Mouse (Mus musculus): ENCODE measurements around the gene Pex1.
A peak's percentile ranks its signal among the peaks of the same experiment; 100 is the strongest.
"Not testable (repeated sequence)": the region's sequence is repeated elsewhere in the genome, so short reads cannot be mapped to it uniquely, and the experiment has no call there.

Gene Pex1

DNA sequence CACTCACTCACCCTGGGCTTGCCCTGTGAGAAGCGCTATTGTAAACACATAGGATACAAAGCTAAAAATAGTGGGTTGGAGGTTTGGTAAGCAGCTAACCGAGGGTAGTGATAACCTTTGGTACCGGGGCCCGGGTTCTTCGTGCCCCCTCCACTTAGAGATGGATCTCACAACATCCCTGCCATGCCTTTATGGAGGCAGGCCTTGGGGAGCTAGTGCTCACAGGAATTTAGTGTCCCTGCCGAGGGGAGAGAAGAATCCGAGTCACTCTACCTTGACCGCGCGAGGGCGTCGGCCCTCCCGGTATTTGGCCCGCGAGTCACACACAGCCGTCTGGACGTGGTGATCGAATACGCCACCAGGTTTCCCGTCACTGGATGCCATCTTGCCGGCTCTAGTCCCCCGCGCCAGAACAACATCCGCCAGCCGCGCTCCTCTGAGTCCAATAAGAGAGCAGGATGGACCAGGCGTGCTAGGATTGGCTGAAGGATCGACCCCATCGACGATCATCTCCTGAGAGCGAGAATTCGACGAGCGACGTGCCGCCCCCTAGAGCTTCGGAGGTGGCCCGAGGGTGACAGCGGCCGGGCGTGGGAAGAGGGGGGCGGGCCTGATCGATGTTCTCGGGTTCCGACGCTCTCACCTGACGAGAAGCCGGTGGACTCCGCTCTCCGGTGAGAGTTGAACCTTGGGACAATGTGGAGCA, at the start of gene Pex1:
Gene Pex1 (plus strand): TSS at position 374 of the 706 bp plus-strand sequence.
- peak; percentile 91 to 95 for DNase-seq

DNA sequence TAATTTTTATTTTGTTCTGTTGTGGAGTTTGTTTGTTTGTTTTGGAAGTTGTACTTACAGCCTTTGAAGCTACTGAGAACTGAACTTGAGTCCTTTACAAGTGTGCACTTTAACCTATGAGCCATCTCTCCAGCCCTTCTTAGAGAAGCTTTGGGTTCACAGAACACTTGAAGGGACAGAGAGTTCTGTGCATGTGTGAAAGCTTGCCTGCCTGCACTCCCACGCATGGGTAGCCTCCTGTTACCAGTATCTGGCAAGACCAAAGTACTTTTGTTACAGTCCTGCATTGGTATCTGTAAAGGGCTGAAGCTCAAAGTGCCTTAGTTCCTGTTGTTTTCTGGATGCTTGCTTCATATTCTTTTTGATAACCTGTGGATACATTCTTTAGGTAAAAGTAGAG, 49.6 kb upstream of the Pex1 start:
- DNase-seq: no peak

DNA sequence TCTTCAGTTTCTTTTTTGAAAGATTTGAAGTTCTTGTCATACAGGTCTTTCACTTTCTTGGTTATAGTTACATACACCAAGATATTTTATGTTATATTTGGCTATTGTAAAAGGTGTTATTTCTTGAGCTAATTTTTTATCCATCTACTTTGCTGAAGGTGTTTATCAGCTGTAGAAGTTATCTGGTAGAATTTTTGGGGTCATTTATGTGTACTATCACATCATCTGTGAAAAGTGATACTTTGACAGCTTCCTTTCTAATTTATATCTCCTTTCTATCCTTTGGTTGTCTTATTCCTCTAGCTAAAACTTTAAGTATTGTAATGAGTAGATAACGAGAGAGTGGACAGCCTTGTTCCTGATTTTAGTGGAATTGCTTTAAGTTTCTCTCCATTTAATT, 44.4 kb upstream of the Pex1 start:
- DNase-seq: no peak

DNA sequence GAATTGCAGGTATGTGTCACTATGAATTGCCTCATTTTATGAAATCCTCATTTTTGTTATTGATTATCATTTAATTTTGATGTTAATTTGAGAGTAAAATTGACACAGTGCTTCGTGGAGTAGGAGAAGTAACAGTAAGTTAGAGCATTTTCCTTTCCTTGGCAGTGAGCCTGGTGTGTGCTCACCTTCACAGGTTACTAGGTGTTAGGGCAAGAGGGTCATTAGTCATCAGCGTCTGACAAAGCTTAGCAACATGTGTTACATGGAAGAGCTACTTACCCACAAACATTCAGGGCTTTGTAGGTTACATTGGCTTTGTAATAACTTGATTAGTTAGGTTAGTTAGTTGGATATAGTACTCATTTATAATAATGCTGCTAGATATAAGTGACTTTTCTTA, 41.7 kb upstream of the Pex1 start:
- DNase-seq: no peak

DNA sequence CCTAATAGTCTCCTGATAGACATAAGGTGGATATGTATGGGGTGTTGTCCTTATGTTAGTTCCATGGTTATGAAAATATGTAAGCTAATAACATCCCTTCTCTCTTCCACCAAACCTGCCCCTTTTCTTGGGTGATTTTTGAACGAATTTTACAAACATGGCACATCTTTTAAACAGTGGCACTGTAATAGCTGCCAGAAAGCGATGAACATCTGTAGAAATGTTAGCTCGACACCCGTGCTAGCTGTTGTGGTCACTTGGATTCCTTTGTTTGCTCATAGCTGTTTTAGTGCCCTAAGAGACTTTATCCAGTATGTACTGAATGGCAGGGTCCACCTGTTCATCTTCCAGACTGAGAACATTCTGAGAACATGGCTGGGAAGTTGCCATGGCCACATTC, 24.6 kb upstream of the Pex1 start, which contains the start of gene 1700109H08Rik:
Gene 1700109H08Rik (plus strand): TSS at position 301 of the 400 bp plus-strand sequence.
- DNase-seq: no peak

DNA sequence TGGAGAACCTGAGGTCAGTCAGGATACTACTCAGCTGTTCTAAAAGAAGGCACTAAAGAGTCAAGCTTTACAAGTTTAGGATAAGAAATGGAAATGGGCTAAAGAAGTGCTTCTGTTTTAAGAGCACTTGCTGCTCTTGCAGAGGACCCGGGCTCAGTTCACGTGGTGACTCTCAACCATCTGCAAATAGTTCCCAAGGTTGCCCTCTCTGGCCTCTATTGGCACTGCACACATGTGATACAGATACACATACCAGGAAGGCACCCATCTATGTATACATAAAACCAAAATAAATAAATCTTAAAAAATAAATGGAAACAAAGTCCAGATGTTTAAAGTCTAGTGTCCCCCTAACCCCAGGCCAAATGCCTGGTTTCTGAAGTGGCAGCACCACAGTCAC, 21.0 kb upstream of the Pex1 start:
- DNase-seq: no peak

DNA sequence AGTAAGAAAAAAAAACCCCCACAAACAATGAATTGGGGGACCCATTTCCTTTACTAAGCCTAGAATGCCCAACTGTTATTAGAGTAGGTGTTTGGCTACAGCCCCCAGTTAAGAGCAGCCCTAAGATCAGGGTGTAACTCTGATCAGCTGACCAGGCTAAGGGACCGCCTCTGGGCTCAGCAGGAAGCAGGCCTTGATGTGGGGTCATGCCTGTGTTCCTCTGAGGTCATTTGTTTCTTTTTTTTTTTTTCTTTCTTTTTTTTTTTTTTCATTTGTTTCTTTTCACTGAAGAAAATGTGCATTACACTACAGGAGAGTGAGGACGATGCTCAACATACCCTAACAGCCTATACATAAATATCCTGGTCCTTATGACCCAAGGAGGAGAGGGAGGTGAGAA, 17.9 kb upstream of the Pex1 start:
- no peak for DNase-seq

DNA sequence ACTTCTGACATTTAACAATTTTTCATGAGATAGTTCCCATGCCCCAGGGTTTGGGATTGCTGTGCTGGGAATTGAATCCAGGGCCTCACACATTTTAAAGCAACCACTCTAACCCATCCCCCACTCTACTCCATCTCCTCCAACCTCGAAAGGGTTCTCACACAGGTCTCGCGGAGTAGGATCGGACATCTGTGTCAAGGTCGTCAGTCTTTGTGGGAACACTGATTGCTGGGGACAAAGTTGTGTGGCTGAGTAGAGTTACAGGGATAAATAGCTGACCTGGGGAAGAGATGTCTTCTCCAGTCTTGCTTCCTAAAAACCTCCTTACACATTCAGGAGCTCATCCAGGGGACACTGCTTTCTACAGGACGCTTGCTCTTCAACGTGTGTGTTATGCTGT, 16.8 kb upstream of the Pex1 start:
- no peak for DNase-seq

DNA sequence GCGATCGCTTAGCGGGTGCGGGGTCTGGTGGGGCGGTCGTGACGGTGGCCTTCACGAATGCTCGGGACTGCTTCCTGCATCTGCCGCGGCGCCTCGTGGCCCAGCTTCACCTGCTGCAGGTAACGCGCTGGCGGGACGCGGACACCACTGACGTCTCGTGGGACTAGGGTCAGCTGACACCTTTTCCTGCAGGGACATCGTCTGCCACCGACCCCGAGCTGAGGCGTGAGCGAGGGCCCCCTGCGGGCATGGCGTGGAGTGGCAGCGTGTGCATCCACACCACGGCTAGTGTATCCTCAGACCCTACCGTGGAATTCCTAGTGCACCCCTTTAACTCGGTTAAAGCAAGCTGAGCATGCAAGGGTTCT, 517 bp downstream of the Pex1 start, which contains the start of gene Rbm48:
Gene Rbm48 (minus strand): TSS at position 187 of the 368 bp plus-strand sequence.
- peak; percentile 82 to 85 for DNase-seq

DNA sequence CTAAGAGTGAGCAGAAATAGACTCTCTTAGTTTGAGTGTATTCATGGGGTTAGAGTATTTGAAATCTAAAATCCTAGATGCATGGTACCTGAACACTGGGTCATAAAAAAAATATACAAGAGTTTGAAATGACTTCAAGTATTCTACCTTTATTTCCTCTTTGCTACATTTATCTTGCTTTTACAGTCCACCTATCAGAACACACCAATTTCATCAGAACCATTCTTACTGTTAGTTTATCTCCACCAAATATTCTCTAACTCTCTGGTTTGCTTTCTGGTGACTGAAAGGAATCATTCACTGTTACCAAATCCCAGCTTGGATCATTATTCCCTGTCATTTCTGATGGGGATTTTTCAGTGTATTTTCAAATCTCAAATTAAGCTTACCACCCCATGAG, 1.3 kb downstream of the Pex1 start:
- DNase-seq: no peak

DNA sequence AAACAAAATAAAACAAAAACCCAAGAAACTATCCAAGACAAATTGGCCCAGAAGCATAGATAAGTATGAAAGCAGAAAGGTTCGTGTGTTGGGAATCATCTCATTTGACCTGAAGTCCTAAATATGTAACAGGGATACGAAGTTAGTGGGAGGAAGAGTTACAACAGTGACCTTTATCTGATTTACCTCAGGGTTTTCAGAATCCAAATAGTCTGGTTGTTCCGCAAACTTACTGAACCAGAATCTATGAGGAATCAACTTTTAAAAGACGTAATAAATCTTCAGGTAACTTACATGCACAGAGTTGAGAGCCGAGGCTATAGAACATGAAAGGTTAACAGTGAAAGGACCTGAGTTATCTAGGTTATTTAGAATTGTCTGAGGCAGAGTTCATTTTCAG, 2.9 kb downstream of the Pex1 start:
- DNase-seq: no peak

DNA sequence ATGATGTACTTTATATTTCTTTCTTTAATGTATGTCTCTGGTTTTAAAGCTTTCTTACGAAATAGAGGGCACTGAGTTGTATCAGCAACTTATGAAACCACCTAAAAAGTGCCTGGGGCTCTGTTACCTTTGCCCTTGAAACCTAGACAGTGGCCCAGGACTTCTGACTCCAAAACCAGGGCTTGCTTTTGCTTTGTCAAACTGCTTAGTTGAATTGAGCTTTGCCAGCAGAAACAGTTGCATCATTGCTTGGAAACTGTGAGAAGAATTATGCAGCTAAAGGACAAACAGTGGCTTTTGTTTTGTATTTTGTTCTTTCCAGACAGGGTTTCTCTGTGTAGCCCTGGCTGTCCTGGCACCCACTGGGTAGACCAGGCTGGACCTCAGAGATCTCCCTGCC, 4.4 kb downstream of the Pex1 start:
- DNase-seq: no peak

DNA sequence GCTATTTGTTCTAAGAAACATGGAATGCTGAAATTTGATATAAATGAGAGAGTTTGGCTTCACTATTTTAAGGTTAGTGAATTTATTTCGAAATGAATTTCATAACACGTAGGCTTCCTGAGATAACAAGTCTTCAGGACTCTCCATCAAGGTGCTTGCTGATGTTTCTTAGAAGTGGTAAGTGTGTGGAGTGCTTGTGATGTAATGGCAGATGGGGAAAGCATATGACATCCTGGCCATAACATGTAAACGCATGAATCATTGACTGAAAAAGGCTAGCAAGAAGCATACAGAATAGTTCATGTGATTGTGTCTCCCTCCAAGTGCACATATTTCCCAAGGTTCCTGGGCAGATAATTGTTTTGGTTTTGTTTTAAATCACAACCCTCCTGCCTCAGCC, 4.9 kb downstream of the Pex1 start:
- DNase-seq: no peak

DNA sequence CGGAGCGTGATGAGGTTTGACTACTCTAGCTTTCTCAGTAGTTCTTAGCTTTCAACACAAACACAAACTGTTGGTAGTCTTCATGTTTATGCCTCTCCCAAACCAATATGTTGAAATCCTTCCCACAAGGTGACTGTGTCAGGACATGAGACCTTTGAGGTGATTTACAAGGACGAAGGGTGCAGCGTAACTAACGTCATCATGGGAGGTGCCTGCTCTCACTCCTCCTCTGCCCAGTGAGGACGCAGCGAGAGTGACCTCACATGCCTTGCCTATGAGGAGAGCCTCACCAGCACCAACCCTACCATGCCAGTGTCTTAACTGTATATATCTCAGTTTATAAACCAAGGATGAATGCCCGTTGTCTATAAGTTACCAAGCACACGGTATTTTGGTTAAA, 11.2 kb downstream of the Pex1 start:
- no peak for DNase-seq

DNA sequence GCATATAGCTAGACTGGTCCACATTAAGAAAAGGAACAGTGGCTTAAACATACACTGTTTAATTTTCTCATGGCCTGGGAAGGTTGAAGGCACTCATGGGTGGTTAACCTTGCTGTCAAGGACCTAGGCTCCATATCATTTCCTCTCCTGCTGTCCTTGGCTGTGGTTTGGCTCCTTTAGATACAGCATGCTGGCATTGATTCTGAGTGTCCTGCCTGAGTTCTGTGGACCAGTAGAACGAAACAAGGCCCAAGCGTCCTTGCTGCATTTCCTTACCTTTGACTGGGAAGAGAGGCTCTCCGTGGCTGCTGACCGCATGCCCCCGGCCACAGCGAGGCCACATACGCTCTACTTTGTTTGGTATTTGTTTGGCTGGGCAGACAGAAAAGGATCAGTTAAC, 13.4 kb downstream of the Pex1 start:
- DNase-seq: no peak

DNA sequence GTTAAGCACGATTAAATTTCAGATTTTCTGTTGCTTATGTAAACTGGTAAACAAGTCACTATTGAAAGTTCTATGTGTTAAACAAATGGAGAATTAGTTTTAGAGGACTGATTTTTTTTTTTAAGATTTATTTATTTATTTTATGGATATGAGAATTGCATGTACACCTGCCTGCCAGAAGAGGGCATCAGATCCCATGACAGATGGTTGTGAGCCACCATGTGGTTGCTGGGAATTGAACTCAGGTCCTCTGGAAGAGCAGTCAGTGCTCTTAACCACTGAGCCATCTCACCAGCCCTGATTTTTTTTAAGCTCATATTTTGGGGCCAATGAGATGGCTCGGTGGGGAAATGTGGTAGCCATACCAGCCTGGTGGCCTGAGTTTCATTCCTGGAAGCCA, 16.0 kb downstream of the Pex1 start:
- DNase-seq: not testable (repeated sequence)

DNA sequence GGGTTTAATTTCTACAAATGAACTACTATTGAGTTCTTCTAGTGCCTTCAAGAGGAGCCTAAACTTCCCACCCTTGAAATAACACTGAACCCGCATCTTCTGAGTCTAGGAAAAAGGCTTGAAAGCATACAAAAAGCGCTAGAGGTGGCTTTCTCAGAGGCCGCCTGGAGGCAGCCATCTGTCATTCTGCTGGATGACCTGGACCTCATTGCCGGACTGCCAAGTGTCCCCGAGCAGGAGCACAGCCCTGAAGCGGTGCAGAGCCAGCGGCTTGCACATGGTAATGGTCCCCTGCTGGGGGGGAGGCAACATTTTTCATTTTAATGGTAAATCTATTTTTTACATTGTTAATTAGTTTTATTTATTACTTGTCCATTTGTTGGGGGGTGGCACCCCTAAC, 24.6 kb downstream of the Pex1 start:
- peak; percentile 77 to 82 for DNase-seq

DNA sequence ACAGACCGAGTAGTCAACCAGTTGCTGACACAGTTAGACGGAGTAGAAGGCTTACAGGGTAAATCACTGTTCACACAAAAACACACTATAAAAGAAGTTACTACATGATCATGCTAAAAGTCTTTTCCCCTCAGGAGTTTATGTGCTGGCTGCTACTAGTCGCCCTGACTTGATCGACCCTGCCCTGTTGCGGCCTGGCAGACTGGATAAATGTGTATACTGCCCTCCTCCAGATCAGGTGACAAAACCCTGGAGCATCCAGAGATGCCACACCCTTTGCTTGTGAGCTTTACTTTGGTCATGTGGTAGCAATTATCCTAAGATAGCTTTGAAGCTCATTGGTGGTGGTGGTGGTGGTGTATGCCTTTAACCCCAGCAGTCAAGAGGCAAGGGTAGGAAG, 34.2 kb downstream of the Pex1 start:
- no peak for DNase-seq

DNA sequence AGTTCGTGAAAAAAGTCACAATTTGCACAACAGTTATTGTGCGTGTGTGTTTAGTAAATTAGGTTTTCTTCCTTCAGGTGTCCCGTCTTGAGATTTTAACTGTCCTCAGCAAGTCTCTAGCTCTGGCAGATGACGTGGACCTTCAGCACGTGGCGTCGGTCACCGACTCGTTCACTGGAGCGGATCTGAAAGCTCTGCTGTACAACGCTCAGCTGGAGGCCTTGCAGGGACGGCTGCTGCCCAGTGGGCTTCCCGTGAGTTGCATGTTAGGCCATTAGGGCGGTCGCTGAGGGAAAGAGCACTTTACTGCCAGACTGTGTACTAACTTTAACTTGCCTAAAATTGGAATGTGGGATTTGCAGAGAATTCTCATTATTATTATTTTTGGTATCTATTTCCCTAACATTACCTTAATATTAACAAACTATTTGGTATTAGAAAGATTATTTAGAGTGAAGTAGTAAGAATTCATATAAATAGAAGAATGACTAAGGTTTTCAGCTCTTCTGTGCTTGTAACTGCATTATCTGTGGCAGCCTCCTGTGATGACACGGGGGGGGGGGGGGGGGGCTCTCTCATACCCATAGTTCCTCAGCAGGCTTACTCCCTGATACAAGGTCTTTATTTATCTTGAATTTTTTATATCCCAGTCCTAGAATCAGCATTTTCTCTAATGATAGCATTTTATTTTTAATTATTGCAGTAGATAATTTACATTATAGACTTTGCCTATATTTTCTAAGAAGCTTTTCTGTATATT, 35.8 kb downstream of the Pex1 start:
- no peak for DNase-seq

DNA sequence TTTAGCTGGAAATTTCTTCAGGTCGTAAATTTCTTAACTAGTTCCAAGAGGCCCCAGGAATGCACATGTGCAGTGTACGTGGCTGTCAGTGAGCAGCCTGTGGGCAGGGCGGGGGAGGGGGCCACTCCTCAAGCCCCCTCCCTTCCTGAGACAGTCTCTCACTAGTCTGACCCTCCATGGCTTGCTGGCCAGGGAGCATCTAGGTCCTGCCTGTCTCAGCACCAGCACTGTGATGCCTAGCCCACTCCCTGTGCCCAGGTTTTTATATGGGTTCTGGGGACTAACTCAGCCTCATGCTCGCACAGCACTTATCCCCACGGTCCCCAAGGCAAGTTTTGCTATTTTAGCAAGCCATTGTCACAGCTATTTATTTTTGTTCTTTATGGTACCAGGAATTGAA, 36.4 kb downstream of the Pex1 start:
- no peak for DNase-seq

DNA sequence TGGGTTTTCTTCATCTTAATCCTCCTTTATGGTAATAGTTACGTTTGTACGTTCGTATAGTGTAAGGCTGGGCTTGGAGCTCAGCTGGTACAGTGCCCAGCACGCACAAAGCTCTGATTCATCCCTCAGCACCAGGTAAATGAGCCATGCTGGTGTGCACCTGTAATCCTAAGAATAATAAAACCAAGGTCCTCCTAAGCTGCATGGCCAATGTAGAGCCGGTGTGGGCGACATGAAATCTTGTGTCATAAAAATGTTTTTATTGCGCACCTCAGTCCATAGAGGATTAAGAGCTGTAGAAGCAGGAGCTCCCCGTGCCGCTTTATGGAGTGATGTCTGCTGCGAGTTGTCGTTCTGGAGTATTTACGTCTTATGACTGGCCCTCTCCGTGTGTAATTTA, 37.4 kb downstream of the Pex1 start:
- DNase-seq: no peak

DNA sequence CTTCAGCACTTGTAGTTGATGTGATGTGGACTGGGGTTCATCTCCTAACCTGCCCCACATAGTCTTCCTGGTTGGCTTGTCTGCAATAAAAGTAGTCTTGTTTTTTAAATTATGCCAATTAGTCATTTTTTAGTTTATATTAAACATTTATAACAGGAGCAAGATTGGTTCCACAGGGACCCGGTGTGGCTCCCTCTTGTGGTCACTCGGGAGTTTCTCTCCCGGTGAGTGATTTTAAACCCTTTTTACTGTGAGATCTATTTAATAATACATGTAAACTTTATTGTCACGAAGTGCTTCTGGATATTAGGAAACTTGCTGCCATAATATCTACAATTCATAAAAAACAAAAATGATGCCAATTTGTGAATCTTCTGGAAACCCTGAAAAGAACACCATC, 38.1 kb downstream of the Pex1 start:
- DNase-seq: no peak

DNA sequence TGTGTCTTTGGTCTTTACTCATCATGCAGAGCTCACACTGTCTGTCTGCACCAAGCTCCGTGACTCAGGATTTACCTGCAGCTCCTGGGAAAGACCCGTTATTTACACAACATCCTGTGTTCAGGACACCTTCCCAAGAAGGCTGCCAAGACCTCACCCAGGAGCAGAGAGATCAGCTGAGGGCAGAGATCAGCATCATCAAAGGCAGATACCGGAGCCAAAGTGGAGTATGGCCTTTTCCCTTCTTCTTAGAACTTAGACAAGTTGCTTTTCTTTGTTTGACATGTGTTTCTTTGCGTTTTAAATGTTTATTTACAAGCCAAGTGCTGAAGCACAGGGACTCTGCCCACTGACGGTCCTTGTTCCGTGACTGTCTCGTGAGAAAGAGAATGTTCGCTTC, 39.4 kb downstream of the Pex1 start:
- no peak for DNase-seq

DNA sequence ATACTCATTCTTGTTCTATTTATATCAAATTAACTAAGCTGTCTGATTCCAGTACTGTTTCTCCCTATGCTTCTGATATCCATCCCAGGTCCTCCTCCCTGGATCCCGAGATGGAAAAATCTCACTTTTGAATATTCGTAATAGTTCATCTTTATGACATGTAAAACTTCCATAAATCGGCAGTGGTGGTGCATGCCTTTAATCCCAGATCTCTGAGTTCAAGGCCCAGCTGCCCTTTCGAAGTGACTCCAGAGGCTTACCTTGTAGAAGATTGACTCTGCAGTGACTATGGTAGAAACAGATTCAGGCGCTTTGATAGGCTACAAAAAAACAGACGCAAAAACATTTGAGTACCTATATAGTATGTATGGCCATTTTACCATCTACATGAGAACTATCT, 48.8 kb downstream of the Pex1 start:
- DNase-seq: no peak

DNA sequence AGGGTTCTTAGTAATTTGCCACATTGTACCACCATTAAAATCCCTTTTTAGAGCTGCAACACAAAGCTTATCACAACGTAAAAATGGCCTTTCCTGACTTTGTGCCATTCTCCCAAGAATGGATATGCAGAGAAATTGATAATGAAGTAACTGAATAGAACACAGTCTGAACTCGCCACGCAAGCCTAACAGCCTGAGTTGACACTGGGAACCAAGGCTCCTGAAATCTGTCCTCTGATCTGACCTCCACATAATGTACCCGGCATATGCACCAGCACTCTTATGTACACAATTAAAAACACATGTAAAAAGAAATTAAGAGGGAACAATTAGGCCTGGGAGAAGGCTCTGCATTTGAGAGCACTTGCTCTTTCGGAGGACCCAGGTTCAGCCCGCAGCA, 49.5 kb downstream of the Pex1 start:
- no peak for DNase-seq
